Mouse (Mus musculus): Measurements from ENCODE around the gene Txndc2. TPM values are rescaled to one million over a fixed set of nuclear protein-coding genes. Genes with fewer than 3 reads are reported as not detected.

Gene Txndc2
- polyA plus RNA-seq, 1 experiment from 2014 or later = not detected

DNA sequence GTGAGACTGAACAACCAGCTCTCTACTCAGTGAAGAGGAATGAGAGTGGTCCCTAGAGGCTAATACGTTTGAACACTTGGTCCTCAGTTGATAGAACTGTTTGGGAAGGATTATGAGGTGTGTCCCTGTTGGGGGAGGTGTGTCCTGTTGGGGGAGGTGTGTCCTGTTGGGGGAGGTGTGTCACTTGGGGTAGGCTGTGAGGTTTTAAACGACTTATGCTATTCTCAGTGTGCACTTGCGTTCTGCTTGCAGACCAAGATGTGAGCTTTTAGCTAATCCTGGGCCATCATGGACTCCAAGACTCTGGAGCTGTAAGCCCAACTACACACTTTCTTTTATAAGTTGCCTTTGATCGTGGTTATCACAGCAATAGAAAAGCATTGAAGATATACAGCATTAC lies 27.1 kb upstream of the Txndc2 start:
- no peak overlapping the region for H3K4me3 ChIP-seq (ENCODE audit: low read depth, low read length)
- no peak overlapping the region for H3K27ac ChIP-seq (ENCODE audit: low read depth)
- no peak overlapping the region for H3K9ac ChIP-seq (replicated peaks)
- TF ChIP-seq EP300 (IDR thresholded peaks at IDR 0.05; ENCODE audit: low read depth) (no peak), CTCF (IDR thresholded peaks at IDR 0.05; ENCODE audit: low read depth) (no peak)
- WGBS (ENCODE audit: insufficient replicate concordance) = 81% methylated on average over 4 of the region's 4 CpGs
- no peak for DNase-seq
- H3K27me3 ChIP-seq (ENCODE audit: insufficient read depth, low read length) = no peaks in the 10 kb centered on the region
- H3K36me3 ChIP-seq (replicated peaks; ENCODE audit: insufficient read depth, low read length) = no peaks in the 10 kb centered on the region
- ATAC-seq = no peak
- no peak overlapping the region for H3K4me2 ChIP-seq (ENCODE audit: low read depth, low read length)
- peaks cover 17% of the 10 kb centered on the region for H3K4me1 ChIP-seq (ENCODE audit: insufficient read depth)
- no peaks in the 10 kb centered on the region for H3K9me3 ChIP-seq (ENCODE audit: low read length)

DNA sequence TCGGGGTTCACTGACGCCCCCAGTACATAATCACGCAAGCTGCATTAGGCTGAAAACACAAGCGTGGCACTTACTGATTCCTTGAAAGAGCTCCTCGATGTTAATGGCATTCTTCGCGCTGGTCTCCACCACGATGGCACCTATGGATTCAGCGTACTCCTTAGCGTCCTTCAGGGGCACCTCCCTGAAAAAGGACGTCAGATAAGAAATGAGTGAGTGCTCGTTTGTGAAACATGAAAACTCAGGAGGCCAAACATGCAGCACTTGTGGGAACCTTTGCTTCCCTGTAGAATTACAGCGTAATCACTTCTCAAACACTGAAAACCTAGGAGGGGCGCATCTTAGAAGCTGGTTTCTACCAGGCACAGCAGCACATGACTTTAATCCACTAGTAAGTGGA lies 25.8 kb upstream of the Txndc2 start:
- WGBS (ENCODE audit: insufficient replicate concordance) = 83% methylated on average over 14 of the region's 14 CpGs
- Histone ChIP-seq H3K9ac (replicated peaks) (no peak overlapping the region), H3K36me3 (replicated peaks; ENCODE audit: insufficient read depth, low read length) (no peaks in the 10 kb centered on the region), H3K4me1 (ENCODE audit: insufficient read depth) (peaks cover 28% of the 10 kb centered on the region), H3K27me3 (ENCODE audit: insufficient read depth, low read length) (no peaks in the 10 kb centered on the region), H3K9me3 (ENCODE audit: low read length) (no peaks in the 10 kb centered on the region), H3K27ac (ENCODE audit: low read depth) (no peak overlapping the region), H3K4me3 (ENCODE audit: low read depth, low read length) (no peak overlapping the region), H3K4me2 (ENCODE audit: low read depth, low read length) (no peak overlapping the region)
- DNase-seq = no peak
- TF ChIP-seq CTCF (IDR thresholded peaks at IDR 0.05; ENCODE audit: low read depth) = no peak
- TF ChIP-seq EP300 (IDR thresholded peaks at IDR 0.05; ENCODE audit: low read depth) = no peak
- no peak for ATAC-seq

DNA sequence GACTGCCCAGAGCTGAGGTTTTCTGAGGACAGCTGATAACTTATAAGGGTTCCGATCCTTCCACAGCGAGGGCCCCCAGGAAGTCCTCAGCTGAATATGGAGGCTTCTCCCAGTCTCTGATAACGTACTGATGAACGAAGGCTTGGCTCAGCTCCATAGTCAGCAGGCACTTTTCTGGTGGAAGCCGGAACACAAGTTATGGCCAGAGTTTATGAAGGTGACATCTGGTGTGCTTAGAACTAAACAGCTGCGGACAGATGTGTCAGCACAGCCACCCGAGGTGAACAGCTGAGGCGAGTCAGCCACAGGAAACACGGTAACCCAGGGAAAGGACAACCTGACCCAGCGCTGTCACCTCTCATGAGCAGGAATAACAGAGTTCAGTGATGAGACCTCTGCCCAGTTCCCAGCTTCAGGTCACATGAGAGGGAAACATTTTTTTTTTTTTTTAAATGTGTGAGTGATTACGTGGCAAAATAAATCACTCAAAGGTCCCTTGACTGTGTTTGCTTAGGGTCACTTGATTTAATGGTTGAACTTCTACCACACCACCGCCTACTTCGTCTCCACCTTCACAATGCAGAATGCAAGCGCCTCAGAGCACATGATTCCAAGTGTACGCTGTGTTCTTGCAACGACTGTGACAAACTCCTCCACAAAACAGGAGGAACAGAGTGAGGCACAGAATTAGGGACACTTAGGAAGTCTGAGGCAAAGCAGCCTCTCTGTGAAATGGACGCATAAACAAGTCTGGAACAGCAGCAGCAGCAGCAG lies 24.6 kb upstream of the Txndc2 start:
- ATAC-seq (no peak), DNase-seq (no peak)
- Histone ChIP-seq H3K27me3 (ENCODE audit: insufficient read depth, low read length) (no peaks in the 10 kb centered on the region), H3K4me2 (ENCODE audit: low read depth, low read length) (no peak overlapping the region), H3K27ac (ENCODE audit: low read depth) (no peak overlapping the region), H3K4me3 (ENCODE audit: low read depth, low read length) (no peak overlapping the region), H3K9me3 (ENCODE audit: low read length) (no peaks in the 10 kb centered on the region), H3K9ac (replicated peaks) (no peak overlapping the region), H3K36me3 (replicated peaks; ENCODE audit: insufficient read depth, low read length) (no peaks in the 10 kb centered on the region), H3K4me1 (ENCODE audit: insufficient read depth) (peaks cover 29% of the 10 kb centered on the region)
- peak; percentile 25; the same call in 1 of the 2 replicates for TF ChIP-seq EP300 (IDR thresholded peaks at IDR 0.05; ENCODE audit: low read depth)
- TF ChIP-seq CTCF (IDR thresholded peaks at IDR 0.05; ENCODE audit: low read depth) = no peak
- 63% methylated on average over 17 of the region's 17 CpGs for WGBS (ENCODE audit: insufficient replicate concordance)

DNA sequence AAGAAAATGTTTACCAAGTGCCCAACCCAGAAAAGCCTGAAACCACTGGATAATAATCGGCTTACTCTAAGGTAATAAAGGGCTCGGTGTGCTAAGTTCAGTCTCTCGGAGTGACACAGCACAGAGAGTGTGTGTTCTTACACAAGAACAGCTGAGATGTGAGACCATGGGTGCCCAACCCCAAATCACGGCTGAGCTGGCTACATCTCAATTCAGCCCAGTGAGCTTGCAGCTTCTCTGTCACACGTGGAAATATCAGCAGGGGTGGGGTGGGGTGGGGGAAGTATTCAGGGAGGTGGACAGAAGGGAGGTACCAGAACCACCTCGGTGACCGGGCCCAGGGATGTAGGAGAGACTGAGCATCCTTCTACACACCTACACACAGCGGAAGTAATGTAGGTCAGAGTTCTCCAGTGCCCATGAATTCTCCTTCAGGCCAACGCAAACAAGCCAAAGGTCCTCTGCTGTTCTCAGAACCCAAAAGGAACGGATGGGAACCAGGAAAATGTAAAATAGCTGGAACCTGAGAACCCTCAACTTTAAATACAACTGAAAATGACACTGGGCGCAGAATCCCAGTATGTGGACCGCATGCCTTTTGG lies 23.9 kb upstream of the Txndc2 start:
- DNase-seq (no peak), ATAC-seq (no peak)
- Histone ChIP-seq H3K4me2 (ENCODE audit: low read depth, low read length) (no peak overlapping the region; the same call in 1 of the 2 replicates), H3K4me1 (ENCODE audit: insufficient read depth) (peaks cover 29% of the 10 kb centered on the region), H3K9ac (replicated peaks) (no peak overlapping the region), H3K36me3 (replicated peaks; ENCODE audit: insufficient read depth, low read length) (no peaks in the 10 kb centered on the region), H3K27me3 (ENCODE audit: insufficient read depth, low read length) (no peaks in the 10 kb centered on the region), H3K9me3 (ENCODE audit: low read length) (no peaks in the 10 kb centered on the region), H3K27ac (ENCODE audit: low read depth) (no peak overlapping the region), H3K4me3 (ENCODE audit: low read depth, low read length) (no peak overlapping the region)
- WGBS (ENCODE audit: insufficient replicate concordance) = 77% methylated on average over 12 of the region's 12 CpGs
- no peak for TF ChIP-seq EP300 (IDR thresholded peaks at IDR 0.05; ENCODE audit: low read depth)
- TF ChIP-seq CTCF (IDR thresholded peaks at IDR 0.05; ENCODE audit: low read depth) = no peak

DNA sequence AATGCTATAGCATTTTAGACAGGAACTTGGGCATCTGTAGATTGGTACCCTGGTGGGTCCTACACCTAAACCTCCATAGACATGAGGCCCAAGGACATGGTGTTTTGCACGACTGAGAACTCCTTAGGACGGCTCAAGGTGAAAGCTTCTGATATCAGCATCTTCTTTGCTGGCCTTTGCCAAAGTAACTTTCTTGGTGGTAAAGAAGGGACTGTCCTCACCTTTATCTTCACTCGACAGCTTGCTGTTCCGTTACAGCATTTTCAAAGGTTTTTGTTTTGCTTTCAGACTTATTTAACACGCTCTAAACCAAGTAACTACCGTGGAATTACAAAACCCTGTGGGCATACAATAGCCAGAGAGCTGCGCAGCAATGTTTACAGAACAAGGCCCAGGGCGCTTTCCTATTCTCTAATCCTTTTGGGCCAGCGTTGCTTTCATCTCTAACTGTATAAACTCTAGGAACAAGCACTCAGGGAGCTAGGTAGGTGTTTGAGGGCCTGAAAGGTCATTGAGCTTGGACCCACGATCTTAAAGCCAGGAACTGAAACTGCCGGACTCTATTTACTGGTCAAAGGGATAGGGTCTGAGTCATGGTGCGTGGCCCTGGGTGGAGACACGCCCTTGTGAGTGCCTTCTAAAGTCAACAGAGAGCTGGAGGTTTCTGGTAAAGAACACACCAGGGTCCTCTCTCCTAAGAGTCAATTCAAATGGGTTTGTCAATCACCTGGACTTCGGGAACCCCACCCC lies 21.5 kb upstream of the Txndc2 start:
- peak overlapping the region; percentile 3; the same call in 1 of the 2 replicates for H3K4me3 ChIP-seq (ENCODE audit: low read depth, low read length)
- DNase-seq = peak; percentile 43
- H3K9ac ChIP-seq (replicated peaks) = peak overlapping the region; percentile 42; the same call in 1 of the 2 replicates
- peak overlapping the region; percentile 88 for H3K27ac ChIP-seq (ENCODE audit: low read depth)
- H3K4me1 ChIP-seq (ENCODE audit: insufficient read depth) = peaks cover 29% of the 10 kb centered on the region
- ATAC-seq = peak; percentile 90
- H3K9me3 ChIP-seq (ENCODE audit: low read length) = no peaks in the 10 kb centered on the region
- peak overlapping the region; percentile 58 for H3K4me2 ChIP-seq (ENCODE audit: low read depth, low read length)
- WGBS (ENCODE audit: insufficient replicate concordance) = 44% methylated on average over 14 of the region's 14 CpGs
- no peaks in the 10 kb centered on the region for H3K36me3 ChIP-seq (replicated peaks; ENCODE audit: insufficient read depth, low read length)
- TF ChIP-seq CTCF (IDR thresholded peaks at IDR 0.05; ENCODE audit: low read depth) = no peak
- TF ChIP-seq EP300 (IDR thresholded peaks at IDR 0.05; ENCODE audit: low read depth) = peak; percentile 98
- no peaks in the 10 kb centered on the region for H3K27me3 ChIP-seq (ENCODE audit: insufficient read depth, low read length)

DNA sequence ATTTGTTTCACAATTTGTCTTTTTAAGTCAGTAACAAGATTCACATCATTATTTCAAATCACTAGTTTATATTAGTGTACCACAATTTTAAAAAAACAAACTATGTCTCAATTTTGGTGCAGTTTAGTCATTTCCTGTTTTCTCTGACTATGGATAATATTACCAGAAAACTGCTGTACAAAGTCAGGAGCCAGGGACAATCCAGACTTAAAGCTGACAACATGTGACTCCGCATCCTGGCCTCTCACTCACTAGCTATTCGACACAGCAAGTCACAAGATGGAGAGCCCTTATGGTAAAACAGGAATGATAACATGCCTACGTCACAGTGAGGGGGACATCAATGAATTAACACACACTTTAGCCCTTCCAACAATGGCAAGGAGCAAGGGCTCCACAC lies 20.7 kb upstream of the Txndc2 start:
- no peak for TF ChIP-seq CTCF (IDR thresholded peaks at IDR 0.05; ENCODE audit: low read depth)
- TF ChIP-seq EP300 (IDR thresholded peaks at IDR 0.05; ENCODE audit: low read depth) = peak; percentile 50; the same call in 1 of the 2 replicates
- Histone ChIP-seq H3K36me3 (replicated peaks; ENCODE audit: insufficient read depth, low read length) (no peaks in the 10 kb centered on the region), H3K4me3 (ENCODE audit: low read depth, low read length) (no peak overlapping the region), H3K4me1 (ENCODE audit: insufficient read depth) (peaks cover 29% of the 10 kb centered on the region), H3K9ac (replicated peaks) (no peak overlapping the region), H3K27me3 (ENCODE audit: insufficient read depth, low read length) (no peaks in the 10 kb centered on the region), H3K27ac (ENCODE audit: low read depth) (peak overlapping the region; percentile 88), H3K4me2 (ENCODE audit: low read depth, low read length) (no peak overlapping the region), H3K9me3 (ENCODE audit: low read length) (no peaks in the 10 kb centered on the region)
- ATAC-seq (no peak), DNase-seq (no peak)
- 78% methylated on average over 3 of the region's 3 CpGs for WGBS (ENCODE audit: insufficient replicate concordance)
